Mouse (Mus musculus) liver, embryonic 16.5 days (tissue): ENCODE results near the gene Smarcd3. TPM values are rescaled to one million over a fixed set of nuclear protein-coding genes. Genes with fewer than 3 reads are reported as not detected.

Experiments
- ATAC-seq: fragments of 200-750 bp; cut with Nextera tagmentation; 2 replicates; pipeline ENCODE4 v1.8.0; 2017; ENCODE audit warnings: low read depth, mild to moderate bottlenecking, moderate number of reproducible peaks, moderate library complexity
- H3K27ac ChIP-seq: fragments of 300-500 bp; sonication (generic); 2 replicates; pipeline ENCODE4 v1.5.1; 2014; ENCODE audit warnings: mild to moderate bottlenecking, low read length
- H3K27me3 ChIP-seq: fragments of 300-500 bp; sonication (generic); 2 replicates; pipeline ENCODE4 v1.6.1; 2014; ENCODE audit warnings: low read depth, low read length, mixed read lengths; ENCODE audit not compliant: control insufficient read depth, insufficient read depth
- H3K36me3 ChIP-seq: fragments of 300-500 bp; sonication (generic); 2 replicates; pipeline ENCODE4 v1.6.1; 2014; ENCODE audit warnings: mild to moderate bottlenecking; ENCODE audit not compliant: control insufficient read depth, insufficient read depth
- H3K4me1 ChIP-seq: fragments of 300-500 bp; sonication (generic); 2 replicates; pipeline ENCODE4 v1.6.1; 2014; ENCODE audit warnings: low read depth, low read length, mixed read lengths; ENCODE audit not compliant: control insufficient read depth
- H3K4me2 ChIP-seq: fragments of 300-500 bp; sonication (generic); 2 replicates; pipeline ENCODE4 v1.6.1; 2014; ENCODE audit warnings: low read depth, low read length, mixed read lengths
- H3K4me3 ChIP-seq: fragments of 300-500 bp; sonication (generic); 2 replicates; pipeline ENCODE4 v1.5.1; 2014; ENCODE audit warnings: low read depth, mild to moderate bottlenecking, low read length
- H3K9ac ChIP-seq: fragments of 300-500 bp; sonication (generic); 2 replicates; pipeline ENCODE4 v1.6.1; 2014; ENCODE audit warnings: low read depth, low read length
- H3K9me3 ChIP-seq: fragments of 300-500 bp; sonication (generic); replicated peaks from 2 replicates; pipeline ENCODE4 v1.6.1; 2016; ENCODE audit warnings: low read length; ENCODE audit not compliant: control insufficient read depth
- WGBS: fragments of 180-500 bp; shearing (Covaris S2); extraction: QIAGEN DNeasy Blood & Tissue Kit; methylation state at CpG from one replicate; pipeline ENCODE4 v1.1.7; 2014; ENCODE audit not compliant: insufficient replicate concordance; 5-methylcytosine and 5-hydroxymethylcytosine counted together
- polyA plus RNA-seq: library from polyadenylated mRNA; unstranded; fragments of >200 nt; fragmentation: Nextera tagmentation; extraction: Ambion mirVana; gene quantifications from 2 replicates; pipeline ENCODE4 v1.2.1, GENCODE M21; 2015

Smarcd3 gene
- polyA plus RNA-seq, 1 experiment from 2014 or later = 1.3 TPM

GRCm38 (mm10) chr5:24649701-24650100 lies 25.5 kb upstream of the Smarcd3 start:
- H3K4me3 ChIP-seq = no peak overlapping the region
- no peaks in the 10 kb centered on the region for H3K36me3 ChIP-seq
- no peaks in the 10 kb centered on the region for H3K9me3 ChIP-seq
- no peak overlapping the region for H3K4me2 ChIP-seq
- no peak for ATAC-seq
- H3K4me1 ChIP-seq = no peaks in the 10 kb centered on the region
- H3K27ac ChIP-seq = no peak overlapping the region
- no peak overlapping the region for H3K9ac ChIP-seq
- H3K27me3 ChIP-seq = no peaks in the 10 kb centered on the region
- WGBS = 50% methylated on average over 7 of the region's 7 CpGs

- H3K4me2 ChIP-seq = no peak overlapping the region
- H3K4me1 ChIP-seq = no peaks in the 10 kb centered on the region
- no peak overlapping the region for H3K4me3 ChIP-seq
- no peaks in the 10 kb centered on the region for H3K9me3 ChIP-seq
- whole genome bisulfite sequencing = 41% methylated on average over 4 of the region's 4 CpGs
- no peak overlapping the region for H3K9ac ChIP-seq
- H3K36me3 ChIP-seq = no peaks in the 10 kb centered on the region
- no peaks in the 10 kb centered on the region for H3K27me3 ChIP-seq
- ATAC-seq = no peak
- no peak overlapping the region for H3K27ac ChIP-seq
These were observed 25.0 kb upstream of the Smarcd3 start for GRCm38 (mm10) chr5:24649231-24649630.

GRCm38 (mm10) chr5:24645454-24645853 lies 21.2 kb upstream of the Smarcd3 start:
- 50% methylated on average over 1 of the region's 1 CpGs for WGBS
- no peak for ATAC-seq

GRCm38 (mm10) chr5:24639081-24639480 lies 14.9 kb upstream of the Smarcd3 start:
- WGBS = 59% methylated on average over 6 of the region's 6 CpGs
- no peak for ATAC-seq
- H3K27ac ChIP-seq = no peak overlapping the region
- H3K4me3 ChIP-seq = no peak overlapping the region
- no peak overlapping the region for H3K4me2 ChIP-seq
- no peak overlapping the region for H3K9ac ChIP-seq
- H3K36me3 ChIP-seq = no peaks in the 10 kb centered on the region
- H3K4me1 ChIP-seq = no peaks in the 10 kb centered on the region
- H3K9me3 ChIP-seq = no peaks in the 10 kb centered on the region
- no peaks in the 10 kb centered on the region for H3K27me3 ChIP-seq

More at GRCm38 (mm10) chr5:24645454-24645853, 21.2 kb upstream of the Smarcd3 start:
- Histone ChIP-seq H3K27ac (no peak overlapping the region), H3K4me3 (no peak overlapping the region), H3K27me3 (no peaks in the 10 kb centered on the region), H3K4me1 (no peaks in the 10 kb centered on the region), H3K9me3 (no peaks in the 10 kb centered on the region), H3K9ac (no peak overlapping the region), H3K36me3 (no peaks in the 10 kb centered on the region), H3K4me2 (no peak overlapping the region)

GRCm38 (mm10) chr5:24638131-24638530 lies 13.9 kb upstream of the Smarcd3 start:
- Histone ChIP-seq H3K4me2 (no peak overlapping the region), H3K9me3 (no peaks in the 10 kb centered on the region), H3K27ac (no peak overlapping the region), H3K4me3 (no peak overlapping the region), H3K9ac (no peak overlapping the region), H3K4me1 (no peaks in the 10 kb centered on the region), H3K27me3 (no peaks in the 10 kb centered on the region), H3K36me3 (no peaks in the 10 kb centered on the region)
- WGBS = 30% methylated on average over 6 of the region's 6 CpGs
- no peak for ATAC-seq

- H3K4me1 ChIP-seq = no peaks in the 10 kb centered on the region
- H3K27ac ChIP-seq = no peak overlapping the region
- ATAC-seq = no peak
- WGBS = 61% methylated on average over 4 of the region's 4 CpGs
- H3K27me3 ChIP-seq = no peaks in the 10 kb centered on the region
- no peaks in the 10 kb centered on the region for H3K36me3 ChIP-seq
- no peak overlapping the region for H3K4me2 ChIP-seq
- no peaks in the 10 kb centered on the region for H3K9me3 ChIP-seq
- no peak overlapping the region for H3K4me3 ChIP-seq
- H3K9ac ChIP-seq = no peak overlapping the region
These were observed 12.8 kb upstream of the Smarcd3 start for GRCm38 (mm10) chr5:24636987-24637386.

- no peak overlapping the region for H3K4me2 ChIP-seq
- WGBS = 59% methylated on average over 6 of the region's 6 CpGs
- no peaks in the 10 kb centered on the region for H3K9me3 ChIP-seq
- no peaks in the 10 kb centered on the region for H3K27me3 ChIP-seq
- no peak overlapping the region for H3K9ac ChIP-seq
- no peaks in the 10 kb centered on the region for H3K36me3 ChIP-seq
- ATAC-seq = no peak
- no peak overlapping the region for H3K4me3 ChIP-seq
- no peaks in the 10 kb centered on the region for H3K4me1 ChIP-seq
- no peak overlapping the region for H3K27ac ChIP-seq
These were observed 11.4 kb upstream of the Smarcd3 start for GRCm38 (mm10) chr5:24635526-24636141.

- Histone ChIP-seq H3K27me3 (no peaks in the 10 kb centered on the region), H3K4me2 (no peak overlapping the region), H3K36me3 (no peaks in the 10 kb centered on the region), H3K9ac (no peak overlapping the region), H3K4me1 (no peaks in the 10 kb centered on the region), H3K4me3 (no peak overlapping the region), H3K9me3 (no peaks in the 10 kb centered on the region), H3K27ac (no peak overlapping the region)
- ATAC-seq = no peak
- 22% methylated on average over 1 of the region's 1 CpGs for WGBS
These were observed 10.9 kb upstream of the Smarcd3 start for GRCm38 (mm10) chr5:24635093-24635492.

- no peak overlapping the region for H3K27ac ChIP-seq
- H3K4me3 ChIP-seq = no peak overlapping the region
- no peaks in the 10 kb centered on the region for H3K4me1 ChIP-seq
- no peaks in the 10 kb centered on the region for H3K9me3 ChIP-seq
- WGBS = 34% methylated on average over 3 of the region's 3 CpGs
- no peak overlapping the region for H3K4me2 ChIP-seq
- H3K36me3 ChIP-seq = no peaks in the 10 kb centered on the region
- no peak overlapping the region for H3K9ac ChIP-seq
- no peak for ATAC-seq
- 0 out of 2 replicates have a peak, but pooled peaks cover 2% of the 10 kb centered on the region for H3K27me3 ChIP-seq
These were observed 5.5 kb upstream of the Smarcd3 start for GRCm38 (mm10) chr5:24629712-24630111.
